ENCODE assay signal across 10 mouse cellular contexts in the genomic region with DNA sequence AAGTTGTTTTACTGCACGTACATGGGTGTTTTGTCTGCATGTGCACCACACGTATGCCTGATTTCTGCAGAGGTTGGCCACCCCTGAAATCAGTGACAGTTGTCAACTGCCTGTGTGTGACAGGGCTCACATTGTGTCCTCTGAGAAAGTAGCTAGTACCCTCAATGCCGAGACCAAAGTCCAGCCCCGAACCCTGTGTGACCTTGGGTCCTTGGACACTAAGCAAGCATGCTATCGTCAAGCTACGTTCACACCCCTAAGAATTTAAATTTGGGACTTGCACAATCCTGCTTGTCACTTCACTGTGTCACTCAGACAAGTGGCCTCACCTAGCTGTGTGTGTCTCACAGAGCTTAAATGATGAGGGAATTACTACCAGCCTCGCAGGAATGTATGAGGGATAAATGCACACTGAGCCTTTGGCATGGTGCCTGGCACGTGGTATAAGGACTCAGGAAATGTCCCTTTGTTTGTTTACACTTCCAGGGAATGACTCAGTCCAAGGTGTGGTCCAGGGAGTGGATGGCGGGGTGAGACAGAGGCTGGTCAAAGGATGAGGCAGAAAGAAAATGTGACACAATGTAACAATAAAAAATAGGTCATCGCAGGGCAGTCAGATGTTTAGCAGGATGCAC. TPM values are rescaled to one million over a fixed set of nuclear protein-coding genes. Genes with fewer than 3 reads are reported as not detected.
DNase-seq lines count a peak whose midpoint lies in the region; ATAC-seq lines count a peak whose summit lies in the region.
"Had no signal": no experiment of that assay in that cellular context is flagged by ENCODE, and none has a peak within 500 bp of the region (broad histone marks: within the 10 kb centered on the region; RNA-seq: fewer than 3 reads in every experiment).

No protein-coding gene starts in this region.

- no peak overlapping the region for H3K4me2 ChIP-seq in heart, embryonic 11.5 days
- no peak overlapping the region for H3K4me2 ChIP-seq in lung, embryonic 16.5 days (ENCODE audit: low read depth, low read length)

- H3K4me3 ChIP-seq in heart, embryonic 11.5 days (ENCODE audit: low read depth, low read length) = no peak overlapping the region
- H3K4me3 ChIP-seq in lung, embryonic 16.5 days (ENCODE audit: low read length) = no peak overlapping the region

- H3K9ac ChIP-seq in heart, embryonic 11.5 days (ENCODE audit: low read depth, low read length) = no peak overlapping the region
- no peak overlapping the region for H3K9ac ChIP-seq in lung, embryonic 16.5 days (ENCODE audit: low read length)

- H3K27ac ChIP-seq in heart, embryonic 11.5 days (ENCODE audit: low read depth, low read length) = 0 out of 2 replicates have a peak overlapping the region, but pooled peaks have one; percentile 6
- no peak overlapping the region for H3K27ac ChIP-seq in lung, embryonic 16.5 days (ENCODE audit: low read length)

- no peak for DNase-seq in heart, adult 18-20 months
- peak; percentile 54 for DNase-seq in 3134 (ENCODE audit: extremely low read depth, insufficient read length, low spot score)
- no peak for DNase-seq in spleen, adult 12 weeks (ENCODE audit: low spot score)
- no peak for DNase-seq in gastrocnemius, postnatal 36 days
- DNase-seq in thymus, postnatal 25 days = no peak
- DNase-seq: cerebellum, adult 9-11 months had no signal

- 56% methylated on average over 10 of the region's 10 CpGs for WGBS in heart, embryonic 11.5 days (ENCODE audit: insufficient replicate concordance)
- WGBS in lung, embryonic 16.5 days = 33% methylated on average over 10 of the region's 10 CpGs

- H3K9me3 ChIP-seq in heart, embryonic 11.5 days (replicated peaks; ENCODE audit: control insufficient read depth, low read length) = no peaks in the 10 kb centered on the region
- no peaks in the 10 kb centered on the region for H3K9me3 ChIP-seq in lung, embryonic 16.5 days (ENCODE audit: control insufficient read depth, low read length)

- 0 out of 2 replicates have a peak, but pooled peaks cover 4% of the 10 kb centered on the region for H3K4me1 ChIP-seq in heart, embryonic 11.5 days (ENCODE audit: control insufficient read depth, insufficient read depth, low read length)
- peaks cover 8% of the 10 kb centered on the region for H3K4me1 ChIP-seq in lung, embryonic 16.5 days (replicated peaks; ENCODE audit: control insufficient read depth, insufficient read depth, low read length)

- 0 out of 2 replicates have a peak, but pooled peaks cover 2% of the 10 kb centered on the region for H3K27me3 ChIP-seq in heart, embryonic 11.5 days (ENCODE audit: control insufficient read depth, insufficient read depth, low read length)
- no peaks in the 10 kb centered on the region for H3K27me3 ChIP-seq in lung, embryonic 16.5 days (ENCODE audit: control insufficient read depth, insufficient read depth, low read depth, low read length)
- H3K27me3 ChIP-seq: CH12.LX had no signal

- intact Hi-C loops in gastrocnemius, postnatal 36 days (cut with DNase I) = no loop called here

- no peak for ATAC-seq in heart, embryonic 11.5 days (replicated peaks; ENCODE audit: insufficient number of reproducible peaks, low FRiP score, low TSS enrichment)
- peak; percentile 30; the same call in 1 of the 2 replicates for ATAC-seq in granulocyte monocyte progenitor cell, adult 5-6 weeks (replicated peaks; ENCODE audit: poor library complexity, severe bottlenecking)
- ATAC-seq in lung, embryonic 16.5 days (ENCODE audit: low read depth) = peak; percentile 60

- H3K36me3 ChIP-seq in heart, embryonic 11.5 days (ENCODE audit: control insufficient read depth, insufficient read depth, low read length) = 0 out of 2 replicates have a peak, but pooled peaks cover 2% of the 10 kb centered on the region
- no peaks in the 10 kb centered on the region for H3K36me3 ChIP-seq in lung, embryonic 16.5 days (ENCODE audit: control insufficient read depth, insufficient read depth, low read length)

RNA-seq across cellular contexts. Expression of a gene that starts 18.0 kb away (rescaled TPM):
- polyA plus RNA-seq in heart, embryonic 11.5 days (2014; fragmentation: Nextera tagmentation; extraction: Ambion mirVana) = 0.68 and 0.83 TPM in 2 replicates
- 1 to 10 TPM in 1 of 2 experiments, under 1 TPM in 1; 0.25 to 1.5 TPM for total RNA-seq in heart, adult 18-20 months (2021)
- 18.4 and 26.6 TPM in 2 replicates for total RNA-seq in granulocyte monocyte progenitor cell, adult 5-6 weeks (2014; fragmentation: Nextera tagmentation)
- 5.0 and 5.1 TPM in 2 replicates for total RNA-seq in granulocyte monocyte progenitor cell, adult 5-6 weeks (2017)
- polyA plus RNA-seq in lung, embryonic 16.5 days (2015; fragmentation: Nextera tagmentation; extraction: Ambion mirVana) = 0.58 TPM in 2 replicates
- under 1 TPM; 0.10 to 0.72 TPM for total RNA-seq in gastrocnemius, postnatal 36 days (2021)

RNA-seq across cellular contexts. Expression of a gene that starts 22.9 kb away (rescaled TPM):
- 5.3 and 6.7 TPM in 2 replicates for polyA plus RNA-seq in heart, embryonic 11.5 days (2014; fragmentation: Nextera tagmentation; extraction: Ambion mirVana)
- total RNA-seq in heart, adult 18-20 months (2021) = 10 to 100 TPM; 19.6 to 19.9 TPM
- total RNA-seq in granulocyte monocyte progenitor cell, adult 5-6 weeks (2014; fragmentation: Nextera tagmentation) = 13.5 and 22.0 TPM in 2 replicates
- total RNA-seq in granulocyte monocyte progenitor cell, adult 5-6 weeks (2017) = 16.9 and 18.4 TPM in 2 replicates
- polyA plus RNA-seq in lung, embryonic 16.5 days (2015; fragmentation: Nextera tagmentation; extraction: Ambion mirVana) = 9.0 and 9.5 TPM in 2 replicates
- total RNA-seq in gastrocnemius, postnatal 36 days (2021) = 10 to 100 TPM in 1 of 2 experiments, 1 to 10 TPM in 1; 8.4 to 10.7 TPM

RNA-seq across cellular contexts. Expression of a gene that starts 23.7 kb away (rescaled TPM):
- 2.3 and 2.7 TPM in 2 replicates for polyA plus RNA-seq in heart, embryonic 11.5 days (2014; fragmentation: Nextera tagmentation; extraction: Ambion mirVana)
- 1 to 10 TPM; 6.3 to 7.4 TPM for total RNA-seq in heart, adult 18-20 months (2021)
- 9.8 and 10.0 TPM in 2 replicates for total RNA-seq in granulocyte monocyte progenitor cell, adult 5-6 weeks (2014; fragmentation: Nextera tagmentation)
- total RNA-seq in granulocyte monocyte progenitor cell, adult 5-6 weeks (2017) = 4.9 and 5.2 TPM in 2 replicates
- polyA plus RNA-seq in lung, embryonic 16.5 days (2015; fragmentation: Nextera tagmentation; extraction: Ambion mirVana) = 2.3 and 2.5 TPM in 2 replicates
- 1 to 10 TPM; 4.1 to 5.5 TPM for total RNA-seq in gastrocnemius, postnatal 36 days (2021)

RNA-seq across cellular contexts. Expression of a gene that starts 40.1 kb away (rescaled TPM):
- 10.4 and 11.6 TPM in 2 replicates for polyA plus RNA-seq in heart, embryonic 11.5 days (2014; fragmentation: Nextera tagmentation; extraction: Ambion mirVana)
- total RNA-seq in heart, adult 18-20 months (2021) = 10 to 100 TPM; 61.4 to 68.5 TPM
- total RNA-seq in granulocyte monocyte progenitor cell, adult 5-6 weeks (2014; fragmentation: Nextera tagmentation) = 76.4 and 110 TPM in 2 replicates
- 41.8 and 45.8 TPM in 2 replicates for total RNA-seq in granulocyte monocyte progenitor cell, adult 5-6 weeks (2017)
- polyA plus RNA-seq in lung, embryonic 16.5 days (2015; fragmentation: Nextera tagmentation; extraction: Ambion mirVana) = 7.1 and 8.2 TPM in 2 replicates
- 10 to 100 TPM; 64.0 to 69.6 TPM for total RNA-seq in gastrocnemius, postnatal 36 days (2021)

RNA-seq across cellular contexts. Expression of a gene that starts 53.1 kb away (rescaled TPM):
- 20.5 and 25.0 TPM in 2 replicates for polyA plus RNA-seq in heart, embryonic 11.5 days (2014; fragmentation: Nextera tagmentation; extraction: Ambion mirVana)
- 10 to 100 TPM; 15.8 to 16.9 TPM for total RNA-seq in heart, adult 18-20 months (2021)
- 10.5 and 10.7 TPM in 2 replicates for total RNA-seq in granulocyte monocyte progenitor cell, adult 5-6 weeks (2014; fragmentation: Nextera tagmentation)
- total RNA-seq in granulocyte monocyte progenitor cell, adult 5-6 weeks (2017) = 5.3 and 6.0 TPM in 2 replicates
- polyA plus RNA-seq in lung, embryonic 16.5 days (2015; fragmentation: Nextera tagmentation; extraction: Ambion mirVana) = 10.5 and 13.6 TPM in 2 replicates
- total RNA-seq in gastrocnemius, postnatal 36 days (2021) = 1 to 10 TPM; 5.0 to 6.1 TPM
